Mouse (Mus musculus) c-Kit-positive CD71-positive TER-119-negative erythroid progenitor cells, embryonic 14.5 days (primary cell): ENCODE measurements at regions not wholly inside any gene's neighbourhood (a gene's known extent, or its start where the extent isn't known, plus 50 kb on each side); places are given as distances from the start of the nearest gene placed in this dataset.
A peak's percentile ranks its signal among the peaks of the same experiment; 100 is the strongest.
"Not testable (repeated sequence)": the region's sequence is repeated elsewhere in the genome, so short reads cannot be mapped to it uniquely, and the experiment has no call there.

Source experiments
- DNase-seq: peaks from one replicate; pipeline ENCODE4 v3.0.0-alpha.2; 2013; ENCODE audit warnings: low read depth

DNA sequence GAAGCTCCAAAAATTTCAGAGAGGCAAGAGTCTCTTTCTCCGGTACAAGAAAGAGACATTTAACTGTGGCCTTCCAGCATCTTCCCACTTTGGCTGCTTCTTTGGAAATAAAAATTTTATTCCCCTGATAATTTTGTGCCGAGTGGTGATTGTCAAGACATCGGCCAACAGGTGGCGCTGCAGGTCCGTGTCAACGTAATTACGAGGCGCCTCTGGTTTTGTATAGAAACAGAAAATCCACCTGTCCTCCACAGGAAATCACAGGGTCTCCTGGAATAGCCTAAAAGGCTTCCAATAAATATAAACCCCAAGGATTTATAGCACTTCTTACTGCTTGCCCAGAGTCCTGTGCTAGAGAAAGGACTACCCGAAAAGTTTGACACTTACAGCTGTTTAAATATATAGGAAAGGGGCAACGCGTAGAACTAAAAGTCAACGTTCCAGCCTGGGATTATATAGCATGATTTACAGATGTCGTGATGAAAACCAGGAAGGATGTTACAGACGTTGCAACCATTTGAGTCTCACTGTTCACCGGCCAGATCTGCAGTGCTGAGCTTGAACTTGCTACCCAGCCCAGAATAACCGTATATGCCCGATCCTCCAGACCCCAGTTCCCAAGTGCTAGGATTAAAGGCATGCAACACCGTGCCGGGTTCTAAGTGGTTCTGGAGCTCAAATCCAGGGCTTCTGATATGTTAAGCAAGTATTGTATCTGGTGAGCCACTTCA is 251.3 kb upstream of the Tgfbr2 start:
- peak; percentile 23 for DNase-seq

DNA sequence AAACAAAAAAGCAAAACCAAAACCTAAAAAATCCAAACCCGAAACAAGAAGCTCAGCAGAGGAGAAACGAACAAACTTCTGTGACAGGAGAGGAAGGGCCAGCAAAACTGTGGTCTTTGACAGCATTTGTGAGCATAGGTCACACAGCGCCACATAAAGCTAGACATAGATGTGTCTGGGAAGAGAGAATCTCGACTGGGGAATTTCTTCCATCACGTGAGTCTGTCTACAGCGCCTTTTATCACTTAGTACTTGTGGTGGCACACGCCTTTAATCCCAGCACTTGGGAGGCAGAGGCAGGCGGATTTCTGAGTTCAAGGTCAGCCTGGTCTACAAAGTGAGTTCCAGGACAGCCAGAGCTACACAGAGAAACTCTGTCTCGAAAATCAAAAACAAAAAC is 250.2 kb upstream of the Tgfbr2 start:
- DNase-seq: not testable (repeated sequence)

DNA sequence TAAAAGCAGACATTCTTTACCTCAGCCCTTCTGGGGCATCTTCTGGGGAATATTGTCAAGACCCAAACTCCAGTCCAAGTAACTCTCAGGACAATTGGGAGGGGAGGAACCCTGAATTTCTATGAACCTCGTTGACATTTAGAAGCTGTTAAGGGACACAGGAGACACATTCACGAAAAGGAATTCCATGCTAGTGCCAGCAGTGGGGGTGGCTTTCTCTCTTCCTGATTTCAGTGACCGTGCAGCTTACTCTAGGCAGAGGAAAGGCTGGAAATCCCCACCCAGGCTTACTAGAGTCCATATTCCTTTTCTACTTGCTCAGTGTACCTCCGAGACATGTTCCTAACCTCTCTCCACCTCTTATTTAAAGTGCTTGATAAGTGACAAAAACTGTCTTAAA is 239.9 kb upstream of the Tgfbr2 start:
- no peak for DNase-seq

DNA sequence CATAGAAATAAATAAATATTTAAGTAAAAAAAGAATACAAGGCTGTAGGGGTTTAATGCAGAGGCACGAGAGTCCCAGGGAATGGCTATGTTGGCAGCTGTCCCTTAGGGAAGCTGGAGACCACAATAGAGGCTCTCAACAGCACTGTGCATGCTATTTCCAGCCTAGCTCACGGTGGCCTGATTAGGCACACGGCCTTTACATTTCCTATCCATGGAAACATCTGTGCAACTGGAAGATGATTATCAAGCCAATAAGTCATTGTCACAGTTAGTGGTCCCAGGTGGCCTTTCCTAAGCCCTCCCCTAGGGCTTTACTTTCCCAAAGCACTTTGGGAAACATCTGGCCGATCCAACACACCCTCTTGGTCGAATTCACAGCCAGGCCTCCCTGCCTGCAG is 235.9 kb upstream of the Tgfbr2 start:
- no peak for DNase-seq

DNA sequence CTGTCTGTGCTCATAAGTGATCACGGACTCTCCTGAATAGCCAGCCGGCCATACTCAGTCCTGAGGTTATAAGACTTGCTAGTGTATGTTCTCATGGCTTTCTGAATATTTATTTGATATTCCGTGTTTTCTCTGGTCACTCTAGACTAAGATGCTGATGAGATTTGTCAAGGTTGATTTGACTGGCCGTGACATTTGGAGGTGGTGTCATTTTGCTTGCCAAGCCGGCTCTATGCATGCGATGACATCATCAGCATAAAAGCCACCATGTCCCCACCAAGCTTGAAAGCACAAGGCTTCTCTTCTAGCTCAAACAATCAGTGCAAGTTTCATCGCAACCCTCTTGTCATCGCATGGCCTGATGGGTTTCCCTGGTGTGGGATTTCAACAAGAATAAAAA is 235.3 kb upstream of the Tgfbr2 start:
- DNase-seq: no peak

DNA sequence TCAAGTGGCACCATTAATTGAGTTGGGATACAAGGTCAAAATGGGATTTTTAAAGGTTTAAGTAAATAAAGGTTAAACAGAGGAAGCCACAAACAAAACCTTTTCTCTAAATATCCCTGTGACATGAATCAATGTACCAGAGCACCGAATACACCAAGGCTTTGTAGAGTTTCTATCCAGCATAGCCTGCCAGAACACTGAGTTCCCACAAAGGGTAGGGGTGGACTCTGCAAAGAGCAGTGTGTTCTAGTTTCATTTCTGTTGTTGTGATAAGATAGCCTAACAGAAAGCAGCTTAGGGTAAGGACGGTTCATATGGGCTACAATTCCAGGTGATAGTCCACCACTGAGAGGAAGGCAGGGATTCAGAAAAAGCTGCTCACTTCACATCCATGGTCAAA is 233.0 kb upstream of the Tgfbr2 start:
- DNase-seq: no peak

DNA sequence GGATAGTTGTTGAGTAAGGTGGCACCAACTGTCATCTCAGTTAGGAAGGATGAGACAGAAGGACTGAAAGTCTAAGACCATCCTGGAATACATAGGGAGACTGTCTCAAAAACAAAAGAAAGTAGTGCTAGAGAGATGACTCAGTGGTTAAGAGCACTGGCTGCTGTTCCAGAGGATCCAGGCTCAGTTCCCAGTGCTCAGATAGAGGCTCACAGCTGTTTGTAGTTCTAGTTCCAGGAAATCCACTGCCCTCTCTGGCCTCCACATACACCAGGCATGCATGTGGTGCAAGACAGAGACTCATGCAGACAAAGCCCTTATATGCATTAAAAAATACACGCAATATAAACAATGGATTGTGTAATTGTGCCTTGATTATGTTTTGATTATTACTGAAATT is 229.9 kb upstream of the Tgfbr2 start:
- no peak for DNase-seq

DNA sequence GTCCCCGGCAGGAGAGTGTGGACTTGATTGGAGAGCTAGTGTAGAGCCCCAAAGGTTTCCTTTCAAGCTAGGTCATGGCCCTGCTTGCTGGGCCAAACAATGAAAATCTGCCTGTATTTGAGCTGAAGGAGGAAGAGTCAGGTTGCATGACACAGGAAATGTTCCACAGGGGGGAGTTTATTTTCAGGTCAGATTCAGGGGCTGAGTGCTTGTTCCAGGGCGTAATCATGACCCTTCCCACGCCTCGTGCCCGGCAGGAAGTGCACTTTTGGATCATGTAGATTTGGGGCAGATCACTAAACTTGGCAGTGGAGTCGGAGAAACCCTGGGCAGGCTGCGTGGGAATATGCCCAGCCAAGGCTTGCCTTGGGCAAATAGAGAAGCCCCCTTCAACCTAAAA is 226.7 kb upstream of the Tgfbr2 start:
- DNase-seq: no peak

DNA sequence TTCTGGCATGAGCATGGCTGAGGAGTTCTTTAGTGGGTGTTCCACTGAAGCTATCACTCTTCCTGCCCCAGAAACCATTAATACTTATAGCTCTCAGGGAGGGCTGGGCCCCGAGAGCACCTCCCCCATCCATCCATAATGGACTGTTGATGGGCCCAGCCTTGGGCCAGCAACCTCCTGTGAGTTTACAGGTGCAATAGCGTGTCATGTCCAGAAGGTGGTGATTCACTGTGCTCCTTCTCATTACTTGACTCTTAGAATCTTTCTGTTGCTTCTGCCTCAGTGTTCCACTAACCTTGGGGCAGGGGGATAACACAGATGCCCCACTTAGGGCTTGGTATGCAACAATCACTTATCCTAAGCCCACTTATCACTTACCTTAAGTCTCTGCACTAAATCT is 225.1 kb upstream of the Tgfbr2 start:
- DNase-seq: no peak

DNA sequence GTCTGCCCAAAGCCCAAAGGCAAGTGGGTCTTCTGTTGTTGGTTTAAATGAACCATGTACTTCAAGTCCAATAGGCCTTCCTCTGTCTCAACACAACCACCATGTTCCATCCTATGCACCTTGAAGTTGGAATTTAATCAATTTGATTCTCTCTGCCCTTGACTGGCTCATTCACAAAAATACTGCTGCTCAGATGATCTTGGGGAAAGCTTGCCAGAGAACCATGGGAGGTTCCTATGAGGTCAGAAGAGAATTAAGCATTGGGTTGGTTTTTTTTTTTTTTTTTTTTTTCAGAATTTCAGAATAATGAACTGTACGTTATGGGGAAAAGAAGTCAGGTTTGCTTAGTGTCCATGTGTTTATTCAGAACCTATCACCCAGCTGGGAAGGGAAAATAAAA is 224.1 kb upstream of the Tgfbr2 start:
- DNase-seq: no peak

DNA sequence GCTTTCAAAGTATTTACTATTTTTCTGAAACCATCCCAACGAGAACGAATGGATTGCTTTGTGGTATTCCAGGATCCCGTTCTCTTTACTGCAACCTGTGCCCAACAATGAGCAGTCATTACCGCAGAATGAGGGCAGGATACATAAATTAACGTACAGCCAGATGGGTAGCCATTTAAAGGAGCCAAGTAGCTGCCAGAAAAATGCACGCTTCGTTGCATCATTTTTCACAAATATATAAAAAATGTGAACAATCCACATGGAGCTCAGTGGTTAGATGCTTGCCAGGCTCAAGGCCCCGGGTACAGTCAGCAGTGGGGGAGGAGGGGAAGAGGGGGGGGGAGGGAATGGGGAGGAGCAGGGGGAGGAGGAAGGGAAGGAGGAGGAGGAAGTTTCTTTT is 217.1 kb upstream of the Tgfbr2 start:
- no peak for DNase-seq

DNA sequence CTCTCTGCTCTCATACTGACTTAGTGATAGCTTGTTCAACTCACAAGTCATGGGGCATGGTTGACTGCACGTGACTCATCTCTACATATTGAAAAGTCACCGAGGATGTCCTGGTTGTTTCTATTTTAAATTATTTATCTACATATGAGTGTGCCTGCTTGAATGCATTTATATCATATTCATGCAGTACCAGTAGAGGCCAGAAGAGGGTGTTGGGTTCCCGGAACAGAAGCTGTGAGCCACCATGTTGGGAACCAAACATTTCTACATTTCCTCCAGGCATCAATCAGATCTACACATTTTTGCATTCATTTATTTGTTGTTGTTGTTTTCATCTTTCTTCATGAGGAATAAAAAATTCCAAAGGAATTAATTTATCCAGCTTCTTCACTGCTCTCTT is 214.6 kb upstream of the Tgfbr2 start:
- DNase-seq: no peak

DNA sequence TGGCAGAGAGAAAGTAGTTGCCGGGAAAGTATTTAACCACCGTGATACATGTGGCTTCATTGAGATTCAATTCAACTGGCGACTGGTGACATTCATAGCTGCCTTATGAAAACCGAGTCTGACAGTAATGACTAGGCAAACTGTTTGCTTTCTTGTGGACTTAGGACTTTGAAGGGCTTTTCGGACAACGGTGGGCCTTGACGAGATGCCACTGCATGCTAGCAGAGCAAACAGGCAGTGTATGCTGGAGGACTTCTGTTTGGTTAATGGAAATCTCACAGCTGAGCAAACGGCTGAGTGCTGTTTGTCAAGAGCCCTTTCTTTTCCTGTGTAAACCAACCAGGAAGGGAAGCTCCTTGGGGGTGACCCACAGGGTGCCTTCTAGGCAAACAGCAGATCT is 213.7 kb upstream of the Tgfbr2 start:
- DNase-seq: no peak

DNA sequence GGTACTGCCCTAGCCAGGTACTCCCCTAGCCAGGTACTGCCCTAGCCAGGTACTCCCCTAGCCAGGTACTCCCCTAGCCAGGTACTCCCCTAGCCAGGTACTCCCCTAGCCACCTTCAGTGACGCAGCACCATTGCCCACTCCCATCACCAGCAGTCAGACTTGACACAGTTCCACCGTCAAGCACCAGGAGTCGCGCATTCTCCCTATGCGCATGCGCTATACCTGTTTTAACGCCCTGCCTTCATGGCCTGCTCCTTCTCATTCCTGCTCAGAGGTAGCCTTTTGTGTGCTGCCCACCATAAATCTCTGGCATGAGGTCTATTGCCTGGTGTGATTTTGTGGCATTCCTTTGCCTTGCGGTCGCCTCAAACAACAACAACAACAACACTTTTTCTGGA is 212.9 kb upstream of the Tgfbr2 start:
- DNase-seq: no peak

DNA sequence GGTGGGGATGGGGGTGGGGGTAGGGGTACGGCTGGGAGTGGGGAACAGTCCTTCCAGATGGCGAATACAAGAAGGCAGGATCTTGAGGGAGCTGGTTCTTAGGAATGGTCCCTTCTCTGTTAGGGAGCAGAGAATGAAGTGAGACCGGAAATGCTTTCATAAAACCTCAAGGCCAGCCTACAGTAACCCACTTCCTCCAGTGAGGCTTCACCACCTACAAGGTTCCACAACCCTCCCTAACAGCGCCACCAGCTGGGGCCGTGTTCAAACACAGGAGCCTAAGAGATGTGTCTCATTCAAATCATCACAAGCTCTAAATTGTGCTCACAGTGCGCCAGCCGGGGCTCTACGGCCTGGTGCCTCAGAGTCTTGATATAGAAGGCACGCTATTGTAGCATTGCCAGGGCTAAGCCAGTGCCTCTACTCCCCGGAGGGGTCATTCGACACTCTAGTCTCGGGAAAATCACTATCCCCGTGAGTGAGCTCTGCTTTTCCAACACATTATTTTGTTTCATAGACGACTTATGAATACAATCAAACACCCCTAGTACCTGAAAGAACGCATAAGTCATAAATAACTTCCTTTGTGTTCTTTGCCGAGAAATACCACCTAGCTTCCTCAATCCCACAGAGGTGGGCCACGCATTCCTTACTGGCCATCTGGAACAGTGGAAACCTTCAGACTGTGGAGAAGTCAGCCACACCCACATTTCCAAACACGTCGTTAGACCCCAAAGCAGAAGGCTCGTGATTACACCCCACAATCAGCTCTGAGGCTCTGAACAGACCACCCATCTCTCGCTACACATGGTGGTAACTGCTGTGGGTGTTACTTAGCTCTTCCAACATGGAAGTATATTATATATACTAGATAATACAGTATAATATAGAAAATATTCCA is 209.3 kb upstream of the Tgfbr2 start:
- DNase-seq: peak; percentile 56

DNA sequence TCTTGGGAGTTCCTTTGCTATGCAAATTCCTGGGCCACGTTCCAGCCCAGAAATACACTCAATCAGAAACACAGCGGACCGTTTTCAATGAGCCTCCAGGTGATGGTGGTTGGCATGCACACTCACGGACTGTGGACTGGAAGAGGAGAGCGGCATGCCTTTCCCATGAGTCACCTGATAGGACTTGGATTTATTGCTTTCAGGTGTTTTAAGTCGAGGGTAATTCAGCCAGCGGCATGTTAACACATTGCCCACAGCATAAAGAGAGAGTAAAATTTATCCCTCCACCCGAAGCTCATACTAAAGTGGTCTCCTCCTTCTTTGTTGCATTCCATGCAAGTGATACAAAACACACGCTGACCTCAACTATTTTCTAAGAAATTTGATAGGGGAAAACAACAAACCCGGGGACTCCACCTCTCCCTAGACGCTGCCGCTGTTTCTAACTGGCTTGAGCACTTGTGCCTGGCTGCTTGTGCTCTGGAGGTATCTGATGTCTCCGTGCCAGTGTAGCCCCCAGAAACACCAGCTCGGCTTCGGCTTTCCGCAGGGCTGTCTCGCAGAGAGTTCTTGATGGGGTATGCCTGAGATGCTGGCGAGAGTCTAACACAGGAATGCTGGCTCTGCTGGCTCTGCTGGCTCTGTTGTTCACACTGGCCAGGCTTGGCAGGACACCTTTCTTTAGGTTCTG is 208.4 kb upstream of the Tgfbr2 start:
- no peak for DNase-seq

DNA sequence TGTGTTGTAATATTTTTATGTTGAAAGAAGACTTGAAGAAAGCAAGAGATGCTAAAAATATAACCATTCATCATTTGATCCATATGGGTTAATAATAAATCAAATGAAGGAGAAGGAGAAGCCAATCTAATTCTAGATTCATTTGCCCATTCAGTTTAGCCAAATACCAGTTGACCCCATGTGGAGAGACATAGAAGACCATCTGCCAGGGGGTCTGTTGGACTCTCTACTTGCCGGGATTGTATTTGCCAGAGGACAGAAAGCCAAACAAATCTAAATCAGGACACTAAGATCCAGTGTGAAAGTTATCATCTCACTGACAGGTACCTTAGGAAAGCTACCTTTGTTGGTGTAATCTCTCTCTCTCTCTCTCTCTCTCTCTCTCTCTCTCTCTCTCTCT is 202.5 kb upstream of the Tgfbr2 start:
- no peak for DNase-seq

DNA sequence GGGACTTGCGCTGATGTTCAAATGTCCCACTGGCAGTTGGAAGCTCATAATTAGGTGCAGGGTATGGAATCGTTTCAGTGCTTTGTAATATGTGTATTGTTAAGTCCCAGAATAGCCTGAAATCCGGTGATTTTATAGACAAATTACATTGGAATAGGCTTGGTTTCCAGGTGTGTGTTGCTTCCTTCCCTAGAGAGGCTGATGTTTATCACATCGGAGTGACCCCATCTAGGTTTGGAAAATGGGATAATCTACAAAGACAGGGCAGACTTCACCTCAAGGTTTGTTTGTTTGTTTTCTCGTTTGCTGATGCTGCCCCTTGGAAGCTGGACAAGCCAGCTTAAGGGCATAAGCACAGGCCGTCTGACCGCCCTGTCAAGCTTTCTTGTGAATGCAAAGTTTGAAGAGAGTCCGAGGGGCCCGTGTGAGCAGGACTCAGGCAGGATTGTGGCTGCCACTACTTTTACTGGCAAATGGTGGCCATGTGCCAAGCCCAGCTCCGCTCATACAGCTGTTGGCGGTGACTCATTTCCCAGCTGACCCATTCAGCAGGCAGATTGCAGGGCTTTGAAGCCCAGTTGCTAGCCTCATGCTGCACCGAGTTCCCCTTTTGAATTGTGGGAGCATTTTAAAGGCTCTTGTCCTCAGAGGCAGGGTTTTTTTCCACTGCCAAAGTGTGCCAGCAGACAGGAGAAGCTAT is 200.6 kb upstream of the Tgfbr2 start:
- DNase-seq: no peak

DNA sequence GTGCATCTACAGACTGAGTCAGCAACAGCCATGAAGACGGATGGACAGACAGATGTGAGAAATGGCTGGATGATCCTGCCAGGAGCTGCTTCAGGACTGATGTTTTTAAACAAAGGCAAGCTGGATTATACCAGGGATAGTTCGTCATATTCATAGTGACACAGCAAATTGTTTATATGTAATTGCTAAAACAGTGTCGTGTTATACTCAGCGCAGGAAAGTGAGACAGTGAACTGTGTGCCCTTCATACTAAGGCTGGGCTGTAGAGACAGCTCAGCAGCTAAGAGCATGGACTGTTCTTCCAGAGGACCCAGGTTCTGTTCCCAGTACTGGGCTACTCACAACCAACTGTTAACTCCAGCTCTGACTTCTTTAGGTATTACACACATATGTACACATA is 199.2 kb upstream of the Tgfbr2 start:
- no peak for DNase-seq

DNA sequence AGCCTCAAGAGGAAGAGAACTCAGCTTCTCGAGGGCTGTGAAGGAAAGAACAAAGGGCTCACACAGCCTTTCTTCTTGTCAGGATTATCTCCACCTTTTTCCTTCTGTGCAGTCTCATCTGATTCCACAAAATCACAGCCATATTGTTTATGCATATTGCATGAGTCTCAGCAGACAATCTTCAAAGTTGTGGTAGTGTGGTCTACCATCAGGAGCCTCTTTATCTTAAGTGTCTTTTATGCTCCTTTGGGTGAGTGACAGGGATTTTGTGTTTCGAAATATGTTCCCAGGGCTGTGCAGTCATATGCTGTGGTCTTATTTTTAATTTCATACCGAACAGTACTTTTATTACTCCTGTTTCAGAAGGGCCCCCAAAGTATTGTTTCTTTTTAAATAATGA is 198.2 kb upstream of the Tgfbr2 start:
- DNase-seq: no peak

DNA sequence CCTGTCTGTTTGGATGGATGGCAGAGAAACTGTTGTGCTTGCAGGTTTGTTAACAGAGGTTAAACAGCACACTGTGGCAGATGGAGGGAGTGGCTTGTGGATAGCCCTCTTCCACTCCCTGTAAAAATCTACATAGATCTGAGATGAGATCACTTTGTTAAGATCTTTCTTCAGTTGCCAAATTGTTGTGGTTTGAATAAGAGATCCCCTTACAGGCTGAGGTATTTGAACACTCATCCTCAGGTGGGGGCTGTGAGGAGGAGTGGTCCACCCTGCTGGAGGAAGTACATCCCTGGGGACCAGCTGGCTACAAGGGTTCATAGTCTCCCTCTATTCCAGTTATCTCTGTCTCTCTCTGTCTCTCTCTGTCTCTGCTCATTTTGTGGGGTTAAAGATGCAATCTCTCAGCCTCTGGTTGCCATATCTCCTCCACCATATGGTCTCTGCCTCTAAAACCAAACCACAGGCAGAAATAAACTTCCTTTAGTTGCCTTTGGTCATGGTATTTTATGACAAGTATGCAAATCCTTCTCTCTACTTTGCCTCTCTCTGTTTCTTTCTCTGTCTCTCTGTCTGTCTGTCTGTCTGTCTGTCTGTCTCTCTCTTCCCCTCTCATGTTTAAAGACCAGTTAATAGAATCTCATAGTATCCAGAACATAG is 194.0 kb upstream of the Tgfbr2 start:
- DNase-seq: no peak

DNA sequence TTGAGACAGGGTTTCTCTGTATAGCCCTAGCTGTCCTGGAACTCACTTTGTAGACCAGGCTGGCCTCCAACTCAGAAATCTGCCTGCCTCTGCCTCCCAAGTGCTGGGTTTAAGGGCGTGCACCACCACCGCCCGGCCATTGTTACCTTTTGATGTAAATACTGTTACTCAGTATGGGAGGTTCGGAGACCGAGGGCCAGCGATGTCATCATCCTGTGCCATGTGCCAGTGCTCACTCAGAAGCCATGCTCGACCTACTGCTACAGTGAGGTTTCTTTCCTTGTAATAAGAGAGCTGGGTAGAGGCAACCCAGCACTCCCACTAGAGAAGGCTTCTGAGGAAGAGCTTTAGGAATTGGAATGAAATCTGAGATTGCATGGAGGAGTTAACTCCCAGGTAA is 191.6 kb upstream of the Tgfbr2 start:
- DNase-seq: no peak
